Mouse (Mus musculus) hindbrain, embryonic 16.5 days (tissue): ENCODE results near the gene Gabra6. TPM values are rescaled to one million over a fixed set of nuclear protein-coding genes. Genes with fewer than 3 reads are reported as not detected.

Experiments
- ATAC-seq: fragments of 200-750 bp; cut with Nextera tagmentation; 2 replicates; pipeline ENCODE4 v1.8.0; 2017; ENCODE audit warnings: moderate TSS enrichment, moderate library complexity
- H3K27ac ChIP-seq: fragments of 300-500 bp; sonication (generic); 2 replicates; pipeline ENCODE4 v1.5.1; 2014; ENCODE audit warnings: low read depth, mild to moderate bottlenecking, control low read depth, low read length, moderate library complexity
- H3K27me3 ChIP-seq: fragments of 300-500 bp; sonication (generic); replicated peaks from 2 replicates; pipeline ENCODE4 v1.6.1; 2014; ENCODE audit warnings: low read length; ENCODE audit not compliant: control insufficient read depth, insufficient read depth
- H3K36me3 ChIP-seq: fragments of 300-500 bp; sonication (generic); 2 replicates; pipeline ENCODE4 v1.6.1; 2014; ENCODE audit warnings: mild to moderate bottlenecking, low read length, moderate library complexity, mixed read lengths; ENCODE audit not compliant: control insufficient read depth, insufficient read depth
- H3K4me1 ChIP-seq: fragments of 300-500 bp; sonication (generic); 2 replicates; pipeline ENCODE4 v1.6.1; 2014; ENCODE audit warnings: low read depth, low read length; ENCODE audit not compliant: control insufficient read depth, insufficient read depth
- H3K4me2 ChIP-seq: fragments of 300-500 bp; sonication (generic); 2 replicates; pipeline ENCODE4 v1.6.1; 2014; ENCODE audit warnings: mild to moderate bottlenecking, low read length, control low read depth, moderate library complexity
- H3K4me3 ChIP-seq: fragments of 300-500 bp; sonication (generic); 2 replicates; pipeline ENCODE4 v1.5.1; 2014; ENCODE audit warnings: mild to moderate bottlenecking, low read length, control low read depth, moderate library complexity
- H3K9ac ChIP-seq: fragments of 300-500 bp; sonication (generic); 2 replicates; pipeline ENCODE4 v1.6.1; 2014; ENCODE audit warnings: low read depth, mild to moderate bottlenecking, control low read depth, low read length, moderate library complexity
- H3K9me3 ChIP-seq: fragments of 300-500 bp; sonication (generic); 2 replicates; pipeline ENCODE4 v1.6.1; 2014; ENCODE audit warnings: mild to moderate bottlenecking, low read length, moderate library complexity; ENCODE audit not compliant: control insufficient read depth
- WGBS: fragments of 180-500 bp; shearing (Covaris S2); extraction: QIAGEN DNeasy Blood & Tissue Kit; methylation state at CpG from one replicate; pipeline ENCODE4 v1.1.7; 2014; 5-methylcytosine and 5-hydroxymethylcytosine counted together
- polyA plus RNA-seq: library from polyadenylated mRNA; unstranded; fragments of >200 nt; fragmentation: Nextera tagmentation; extraction: Ambion mirVana; gene quantifications from 2 replicates; pipeline ENCODE4 v1.2.1, GENCODE M21; 2015

Gabra6 gene
- not detected in 2 replicates for polyA plus RNA-seq

DNA sequence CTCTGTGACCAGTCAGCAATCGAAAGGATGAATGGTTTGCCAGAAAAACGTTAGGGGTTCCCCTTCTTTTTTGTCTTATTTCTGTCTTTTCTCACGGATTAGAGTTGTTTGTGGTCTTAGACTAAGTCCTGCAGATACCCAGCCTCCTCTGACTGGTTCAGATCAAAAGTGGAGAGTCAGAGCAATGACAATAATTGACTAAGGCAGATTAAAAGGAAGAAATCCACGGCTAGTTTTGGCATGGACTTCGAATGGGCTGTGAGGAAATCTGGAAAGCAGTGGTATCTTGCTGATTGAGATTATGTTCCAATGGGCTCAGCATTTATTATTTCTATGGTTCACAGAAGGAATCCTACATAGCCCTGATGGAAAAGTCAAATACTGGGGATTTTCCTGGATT, at the start of gene Gabra6:
TSS of gene Gabra6 (minus strand) at position 191 of the 400 bp plus-strand sequence.
- Histone ChIP-seq H3K4me1 (no peaks in the 10 kb centered on the region), H3K27ac (no peak within 1 kb of the TSS), H3K27me3 (no peaks in the 10 kb centered on the region), H3K9ac (no peak within 1 kb of the TSS), H3K4me3 (no peak within 1 kb of the TSS), H3K4me2 (no peak within 1 kb of the TSS), H3K9me3 (no peaks in the 10 kb centered on the region), H3K36me3 (no peaks in the 10 kb centered on the region)
- WGBS: 73% methylated on average over 5 of the region's 5 CpGs
- ATAC-seq: no peak

DNA sequence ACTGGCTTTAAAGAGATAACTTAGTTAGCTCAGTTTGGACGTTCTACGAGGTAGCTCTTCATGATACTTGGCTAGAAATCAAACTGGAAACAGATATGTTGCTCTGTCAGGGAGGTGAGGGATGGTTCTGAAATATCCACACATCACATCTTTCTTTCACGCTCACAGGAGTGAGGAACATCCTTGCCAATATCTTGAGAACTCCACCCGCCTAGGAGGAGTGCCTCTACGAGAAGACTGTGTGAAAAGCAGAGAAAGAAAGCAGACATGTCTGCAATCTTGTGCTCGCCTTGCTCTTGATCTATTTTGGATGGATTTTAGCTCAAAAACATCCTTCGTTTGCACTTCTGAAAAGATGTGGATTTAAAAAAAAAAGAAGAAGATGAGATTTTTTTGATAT, 44.7 kb upstream of the Gabra6 start:
- no peak overlapping the region for H3K9ac ChIP-seq
- no peaks in the 10 kb centered on the region for H3K27me3 ChIP-seq
- H3K27ac ChIP-seq: no peak overlapping the region
- H3K4me2 ChIP-seq: no peak overlapping the region
- H3K4me1 ChIP-seq: no peaks in the 10 kb centered on the region
- H3K36me3 ChIP-seq: no peaks in the 10 kb centered on the region
- 85% methylated on average over 7 of the region's 7 CpGs for WGBS
- H3K9me3 ChIP-seq: no peaks in the 10 kb centered on the region
- no peak for ATAC-seq
- H3K4me3 ChIP-seq: no peak overlapping the region

DNA sequence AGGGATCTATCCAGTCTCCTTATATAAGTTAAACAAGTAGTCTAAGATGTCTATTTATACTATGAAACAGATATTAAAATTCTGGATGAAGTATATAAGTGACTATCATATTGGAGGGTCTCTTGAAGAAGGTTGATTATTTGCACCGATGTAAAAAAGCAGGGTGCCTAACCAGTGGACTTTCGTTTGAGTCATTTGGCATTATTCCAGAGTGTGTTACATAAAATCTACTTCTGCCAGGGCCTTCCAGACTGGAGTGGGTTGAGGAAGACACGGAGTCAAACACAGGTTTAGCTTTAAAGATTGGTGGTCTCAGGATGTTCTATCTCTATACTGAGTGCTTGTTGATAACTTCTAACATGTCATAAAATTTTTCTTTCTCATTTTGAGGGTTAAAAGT, 11.2 kb upstream of the Gabra6 start:
- Histone ChIP-seq H3K27me3 (no peaks in the 10 kb centered on the region), H3K36me3 (no peaks in the 10 kb centered on the region), H3K9me3 (no peaks in the 10 kb centered on the region), H3K4me1 (no peaks in the 10 kb centered on the region), H3K27ac (no peak overlapping the region), H3K4me3 (no peak overlapping the region), H3K9ac (no peak overlapping the region), H3K4me2 (no peak overlapping the region)
- 86% methylated on average over 3 of the region's 3 CpGs for WGBS
- ATAC-seq: no peak

DNA sequence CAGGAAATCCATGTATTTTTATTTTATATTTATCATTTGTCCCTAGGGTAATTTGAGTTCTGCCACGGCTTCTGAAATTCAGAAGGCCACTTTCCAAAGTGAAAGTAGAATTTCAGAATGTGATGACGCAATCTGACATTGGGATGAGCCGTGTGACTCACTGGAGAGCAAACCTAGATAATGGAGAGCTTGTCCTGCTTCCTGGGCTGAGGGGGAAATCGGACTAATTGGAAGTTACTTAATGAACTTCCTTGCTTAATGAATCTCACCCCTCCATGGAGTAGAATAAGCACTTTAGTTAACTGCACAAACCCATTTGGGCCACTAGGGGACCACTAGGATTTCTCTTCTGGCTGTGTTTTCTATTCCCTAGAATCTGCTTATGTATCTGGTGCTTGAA, 5.4 kb upstream of the Gabra6 start:
- H3K27ac ChIP-seq: no peak overlapping the region
- H3K27me3 ChIP-seq: no peaks in the 10 kb centered on the region
- WGBS: 81% methylated on average over 4 of the region's 4 CpGs
- no peak overlapping the region for H3K4me2 ChIP-seq
- H3K4me1 ChIP-seq: no peaks in the 10 kb centered on the region
- no peak overlapping the region for H3K9ac ChIP-seq
- H3K9me3 ChIP-seq: no peaks in the 10 kb centered on the region
- no peaks in the 10 kb centered on the region for H3K36me3 ChIP-seq
- no peak overlapping the region for H3K4me3 ChIP-seq
- no peak for ATAC-seq

DNA sequence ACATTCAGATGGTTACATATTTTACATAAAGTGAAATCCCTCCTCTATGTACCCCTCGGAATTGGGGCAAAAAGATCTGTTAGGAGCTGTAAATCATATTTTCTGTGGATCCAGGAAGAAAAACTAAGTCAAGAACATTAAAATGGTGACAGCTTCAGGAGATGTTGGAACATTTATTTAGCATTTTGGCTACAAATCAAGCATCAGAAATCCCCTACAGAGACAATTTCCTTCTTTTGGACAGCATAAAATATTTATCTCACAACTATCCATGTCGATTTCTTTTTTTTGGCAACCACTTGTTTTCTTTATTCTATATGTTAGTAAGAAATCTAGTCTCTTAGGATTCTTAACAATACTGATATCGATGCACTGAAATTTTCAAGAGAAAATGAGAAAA, 688 bp upstream of the Gabra6 start:
- no peaks in the 10 kb centered on the region for H3K9me3 ChIP-seq
- 82% methylated on average over 3 of the region's 3 CpGs for WGBS
- no peak overlapping the region for H3K9ac ChIP-seq
- H3K4me2 ChIP-seq: no peak overlapping the region
- ATAC-seq: no peak
- no peak overlapping the region for H3K4me3 ChIP-seq
- H3K36me3 ChIP-seq: no peaks in the 10 kb centered on the region
- no peak overlapping the region for H3K27ac ChIP-seq
- H3K4me1 ChIP-seq: no peaks in the 10 kb centered on the region
- H3K27me3 ChIP-seq: no peaks in the 10 kb centered on the region

DNA sequence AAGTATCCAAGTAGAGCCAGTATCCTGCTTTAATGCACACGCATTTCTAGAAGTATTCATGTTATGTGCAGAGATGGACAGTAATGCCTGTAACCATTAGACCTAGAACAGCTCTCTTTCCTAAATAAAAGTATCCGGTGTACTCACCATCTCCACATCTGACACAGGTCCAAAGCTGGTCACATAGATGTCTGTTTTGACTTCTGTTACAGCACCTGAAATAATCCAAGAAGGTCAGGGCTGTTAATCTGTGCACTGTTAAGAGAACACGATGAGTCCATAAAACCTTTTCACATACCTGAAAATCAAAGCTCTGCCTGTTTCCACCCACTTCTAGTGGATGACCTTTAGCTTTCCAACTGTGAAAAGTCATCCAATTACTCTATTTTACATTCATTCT, 1.4 kb downstream of the Gabra6 start:
- Histone ChIP-seq H3K4me1 (no peaks in the 10 kb centered on the region), H3K9ac (no peak overlapping the region), H3K27me3 (no peaks in the 10 kb centered on the region), H3K36me3 (no peaks in the 10 kb centered on the region), H3K4me3 (no peak overlapping the region), H3K27ac (no peak overlapping the region), H3K9me3 (no peaks in the 10 kb centered on the region), H3K4me2 (no peak overlapping the region)
- WGBS: 93% methylated on average over 3 of the region's 3 CpGs
- ATAC-seq: no peak

DNA sequence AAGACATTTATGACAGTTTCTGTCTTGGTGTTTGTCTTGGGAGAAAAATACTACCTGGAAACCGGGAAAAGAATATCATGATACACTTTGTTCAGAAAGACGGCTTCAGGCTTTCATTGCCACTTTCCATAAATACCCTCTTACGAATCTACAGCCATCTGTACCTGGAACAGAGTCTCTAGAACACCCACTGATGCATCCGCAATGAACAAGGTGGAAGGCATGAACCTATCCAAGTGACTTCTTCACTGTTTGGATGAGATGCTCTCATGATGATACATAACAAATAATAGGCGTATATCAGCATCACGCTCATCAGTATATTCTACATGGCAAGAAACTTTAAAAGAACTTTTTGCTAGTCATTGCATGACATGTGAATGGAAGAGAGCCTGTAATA, 1.8 kb downstream of the Gabra6 start:
- no peak for ATAC-seq
- Histone ChIP-seq H3K9me3 (no peaks in the 10 kb centered on the region), H3K9ac (no peak overlapping the region), H3K4me1 (no peaks in the 10 kb centered on the region), H3K4me2 (no peak overlapping the region), H3K27ac (no peak overlapping the region), H3K27me3 (no peaks in the 10 kb centered on the region), H3K36me3 (no peaks in the 10 kb centered on the region), H3K4me3 (no peak overlapping the region)
- 90% methylated on average over 6 of the region's 6 CpGs for WGBS

DNA sequence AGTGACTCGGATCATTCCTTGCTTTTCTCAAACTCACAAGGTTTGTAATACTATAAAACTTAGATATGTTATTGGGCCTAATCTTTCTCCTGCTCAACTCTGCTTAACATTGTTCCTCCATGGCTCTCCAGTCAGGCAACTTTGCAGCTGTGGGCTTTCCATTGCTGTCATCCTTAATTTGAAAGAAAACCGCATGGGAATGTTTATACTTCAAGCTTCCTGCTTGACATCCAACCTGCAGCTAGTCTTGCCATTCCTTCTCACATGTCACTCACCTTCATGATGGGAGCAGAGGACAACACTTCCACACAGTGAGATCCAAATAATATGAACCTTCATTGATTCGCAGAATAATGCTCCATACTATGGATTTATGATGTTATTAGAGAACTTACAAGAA, 2.9 kb downstream of the Gabra6 start:
- Histone ChIP-seq H3K4me2 (no peak overlapping the region), H3K4me1 (no peaks in the 10 kb centered on the region), H3K9me3 (no peaks in the 10 kb centered on the region), H3K36me3 (no peaks in the 10 kb centered on the region), H3K27me3 (no peaks in the 10 kb centered on the region), H3K4me3 (no peak overlapping the region), H3K9ac (no peak overlapping the region), H3K27ac (no peak overlapping the region)
- WGBS: 91% methylated on average over 3 of the region's 3 CpGs
- ATAC-seq: no peak

DNA sequence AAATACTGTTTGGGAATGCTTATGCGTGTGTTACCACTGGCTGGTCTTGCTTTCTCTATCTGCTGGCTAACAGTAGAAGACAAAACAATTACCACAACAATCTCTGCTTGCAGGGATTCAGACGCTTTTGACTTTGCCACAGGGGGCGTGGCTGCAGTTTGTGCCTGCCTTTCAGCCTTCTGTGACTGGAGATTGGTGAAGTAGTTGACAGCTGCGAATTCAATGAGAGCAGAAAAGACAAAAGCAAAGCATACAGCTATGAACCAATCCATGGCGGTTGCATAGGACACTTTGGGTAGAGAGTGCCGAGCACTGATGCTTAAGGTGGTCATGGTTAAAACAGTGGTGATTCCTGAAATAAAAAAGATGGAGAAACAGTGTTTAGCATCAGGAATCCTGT, 6.0 kb downstream of the Gabra6 start:
- no peak overlapping the region for H3K9ac ChIP-seq
- no peaks in the 10 kb centered on the region for H3K36me3 ChIP-seq
- no peak overlapping the region for H3K27ac ChIP-seq
- no peaks in the 10 kb centered on the region for H3K9me3 ChIP-seq
- 4% methylated on average over 6 of the region's 6 CpGs for WGBS
- H3K4me3 ChIP-seq: no peak overlapping the region
- peak; percentile 60; the same call in 1 of the 2 replicates for ATAC-seq
- no peaks in the 10 kb centered on the region for H3K27me3 ChIP-seq
- no peaks in the 10 kb centered on the region for H3K4me1 ChIP-seq
- peak overlapping the region; percentile 45 for H3K4me2 ChIP-seq

DNA sequence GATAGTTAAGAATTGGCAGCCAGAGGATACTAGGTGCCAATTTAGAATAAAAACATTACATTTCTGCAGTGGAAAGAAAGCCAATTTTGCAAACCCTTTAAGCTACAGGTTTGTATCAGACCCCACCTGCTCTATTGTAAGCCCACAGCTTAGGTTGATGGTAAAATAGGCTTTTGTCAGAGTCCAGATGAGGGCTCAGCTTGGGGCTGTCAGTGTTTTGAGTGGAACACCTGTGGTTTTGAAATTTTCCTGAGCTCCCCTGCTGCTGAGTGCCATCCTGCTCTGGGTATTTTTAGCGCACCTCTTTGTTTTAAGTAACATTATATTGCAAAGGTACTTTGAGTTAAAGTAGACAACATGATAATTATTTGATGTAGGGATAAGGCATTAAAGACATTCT, 10.0 kb downstream of the Gabra6 start:
- Histone ChIP-seq H3K27ac (no peak overlapping the region), H3K4me1 (no peaks in the 10 kb centered on the region), H3K27me3 (no peaks in the 10 kb centered on the region), H3K4me3 (no peak overlapping the region), H3K9ac (no peak overlapping the region), H3K4me2 (no peak overlapping the region), H3K9me3 (no peaks in the 10 kb centered on the region), H3K36me3 (no peaks in the 10 kb centered on the region)
- WGBS: 52% methylated on average over 1 of the region's 1 CpGs
- ATAC-seq: no peak
